Mouse (Mus musculus) R1 (cell line): Measurements from ENCODE around the gene Aloxe3.

Experiments used
- DNase-seq: peaks from one replicate; pipeline ENCODE4 v3.0.0-alpha.2; 2018; ENCODE audit warnings: low read depth, low spot score

Gene Aloxe3

GRCm38 (mm10) chr11:69095511-69096231 is 30.0 kb upstream of the Aloxe3 start:
- no peak for DNase-seq

GRCm38 (mm10) chr11:69096360-69096986 is 29.2 kb upstream of the Aloxe3 start:
- DNase-seq: no peak

GRCm38 (mm10) chr11:69096987-69097900 is 28.5 kb upstream of the Aloxe3 start:
- DNase-seq: peak; percentile 92

- DNase-seq: no peak
Measured at GRCm38 (mm10) chr11:69098039-69098761, 27.5 kb upstream of the Aloxe3 start.

GRCm38 (mm10) chr11:69098762-69099091 is 27.0 kb upstream of the Aloxe3 start:
- peak; percentile 96 for DNase-seq

GRCm38 (mm10) chr11:69099177-69099914 is 26.4 kb upstream of the Aloxe3 start:
- DNase-seq: no peak

- peak; percentile 88 for DNase-seq
Measured at GRCm38 (mm10) chr11:69099915-69100345, 25.8 kb upstream of the Aloxe3 start.

GRCm38 (mm10) chr11:69100639-69101360 is 24.9 kb upstream of the Aloxe3 start:
- DNase-seq: no peak

- no peak for DNase-seq
Measured at GRCm38 (mm10) chr11:69101604-69102402, 23.9 kb upstream of the Aloxe3 start.

- DNase-seq: no peak
Measured at GRCm38 (mm10) chr11:69102403-69102725, 23.3 kb upstream of the Aloxe3 start.

GRCm38 (mm10) chr11:69103121-69103520 is 22.6 kb upstream of the Aloxe3 start:
- no peak for DNase-seq

GRCm38 (mm10) chr11:69103531-69104435 is 21.9 kb upstream of the Aloxe3 start:
- DNase-seq: no peak

- DNase-seq: no peak
Measured at GRCm38 (mm10) chr11:69104487-69104886, 21.2 kb upstream of the Aloxe3 start.

GRCm38 (mm10) chr11:69105227-69105626 is 20.5 kb upstream of the Aloxe3 start:
- no peak for DNase-seq

- no peak for DNase-seq
Measured at GRCm38 (mm10) chr11:69105796-69106195, 19.9 kb upstream of the Aloxe3 start.

- no peak for DNase-seq
Measured at GRCm38 (mm10) chr11:69106299-69106698, 19.4 kb upstream of the Aloxe3 start.

GRCm38 (mm10) chr11:69106842-69107241 is 18.9 kb upstream of the Aloxe3 start:
- no peak for DNase-seq

- DNase-seq: no peak
Measured at GRCm38 (mm10) chr11:69107676-69108075, 18.0 kb upstream of the Aloxe3 start.

- no peak for DNase-seq
Measured at GRCm38 (mm10) chr11:69108223-69108622, 17.5 kb upstream of the Aloxe3 start.
